Mouse (Mus musculus) small intestine, adult 2 months (tissue): ENCODE data around the gene Efna1.

Experiments used
- CTCF ChIP-seq: fragments of 200-500 bp; IDR thresholded peaks from 2 replicates; pipeline ENCODE4 v1.5.1; 2012; ENCODE audit warnings: low read depth, mild to moderate bottlenecking, control low read depth, inconsistent platforms, low read length, moderate library complexity, mixed read lengths; ENCODE audit not compliant: insufficient replicate concordance, insufficient read length; ENCODE audit errors: extremely low read depth
- POLR2A ChIP-seq: fragments of 200-500 bp; IDR thresholded peaks from 2 replicates; pipeline ENCODE4 v1.6.1; 2012; ENCODE audit warnings: low read depth, mild to moderate bottlenecking, control low read depth, inconsistent platforms, low read length, moderate library complexity

DNA sequence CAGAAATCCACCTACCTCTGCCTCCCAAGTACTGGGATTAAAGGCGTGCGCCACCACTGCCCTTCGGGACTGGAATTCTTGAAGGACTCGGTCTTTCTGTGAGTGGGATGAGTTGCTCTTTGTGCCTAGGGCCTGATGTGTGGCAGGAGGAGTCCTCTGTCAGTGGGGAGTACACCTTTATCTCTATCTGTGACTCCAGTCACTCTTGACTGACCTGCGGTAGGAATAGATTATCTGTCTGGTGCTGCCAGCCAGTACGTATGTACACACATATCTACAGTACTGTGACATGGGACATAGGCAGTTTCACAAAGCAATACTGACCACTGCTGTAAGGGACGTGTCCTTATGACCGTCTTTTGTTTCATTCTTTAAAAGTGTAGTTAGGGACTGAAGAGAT lies 44.9 kb upstream of the Efna1 start:
- no peak for TF ChIP-seq POLR2A
- TF ChIP-seq CTCF, result no peak
